Comparison of ENCODE assay signal across 8 mouse cellular contexts in the genomic region with DNA sequence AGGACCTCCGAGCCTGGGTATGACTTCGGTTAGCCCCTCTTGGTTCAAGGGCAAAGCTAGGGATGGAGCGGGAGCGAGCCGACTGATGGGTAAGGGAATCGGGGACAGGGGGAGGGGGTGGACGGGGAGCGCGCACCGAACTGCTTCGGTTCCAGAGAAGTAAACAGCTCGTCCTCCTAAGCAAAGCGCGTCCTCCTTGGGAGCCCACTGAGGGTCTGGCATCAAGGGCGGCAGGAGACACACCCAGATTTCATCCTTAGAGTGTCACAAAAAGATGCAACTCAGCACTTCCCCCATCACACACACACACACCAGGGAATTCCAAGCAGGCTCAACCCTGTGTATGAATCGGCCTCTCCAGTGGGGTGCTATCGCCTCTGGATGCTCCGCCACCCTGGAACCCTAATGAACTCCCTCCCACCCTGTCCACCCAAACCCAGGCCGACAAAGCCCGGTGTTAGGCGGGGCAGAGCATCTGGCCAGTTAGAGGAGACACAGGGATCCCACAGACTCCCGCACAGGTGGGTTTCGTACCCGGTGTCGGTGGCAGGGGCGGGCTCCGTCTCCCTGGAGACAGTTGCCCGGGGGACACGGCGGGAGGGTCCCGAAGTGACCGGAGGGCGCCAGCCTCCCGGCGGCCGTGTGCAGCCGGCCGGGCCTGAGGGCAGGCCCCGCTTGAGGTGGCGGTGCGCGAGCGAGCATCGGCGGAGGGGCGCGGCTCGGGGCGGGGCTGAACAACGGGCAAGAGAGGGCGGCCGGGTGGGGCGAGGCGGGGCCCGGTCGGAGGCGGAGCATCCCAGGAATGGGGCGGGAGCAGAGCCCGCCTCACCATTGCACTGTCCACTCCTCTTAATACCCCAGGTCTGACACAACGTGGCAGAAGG. TPM values are rescaled to one million over a fixed set of nuclear protein-coding genes. Genes with fewer than 3 reads are reported as not detected.
A peak's percentile ranks its signal among the peaks of the same experiment; 100 is the strongest.
DNase-seq lines count a peak whose midpoint lies in the region; ATAC-seq and TF ChIP-seq lines count a peak whose summit lies in the region.

No protein-coding gene starts in this region.

- POLR2A ChIA-PET in Patski (lab: Charles Lee) = no interaction called here

- peak overlapping the region; percentile 68 for H3K4me3 ChIP-seq in hindbrain, embryonic 12.5 days

- peak overlapping the region; percentile 82 for H3K9ac ChIP-seq in hindbrain, embryonic 12.5 days

- TF ChIP-seq CTCF in Patski (IDR thresholded peaks at IDR 0.05) = no peak

- CTCF ChIA-PET in Patski (lab: Charles Lee) = no interaction called here

- H3K27ac ChIP-seq in hindbrain, embryonic 12.5 days = peak overlapping the region; percentile 76

- no peak for DNase-seq in Patski (ENCODE audit: low read depth, low spot score)
- peak; percentile 88 to 93 for DNase-seq in cerebellum, postnatal 25 days
- peak; percentile 70 for DNase-seq in frontal cortex, postnatal 36 days (ENCODE audit: low spot score in 2 of 2)
- DNase-seq in layer of hippocampus, postnatal 36 days = peak; percentile 73 to 76
- peak; percentile 83 for DNase-seq in lung, postnatal 14 days
- peak; percentile 15 for DNase-seq in retina, adult 2 months (ENCODE audit: low read depth, low spot score)
- peak; percentile 70 to 78 for DNase-seq in urinary bladder, postnatal 4 days (ENCODE audit: low spot score in 2 of 2)

- ATAC-seq in Patski = peak; percentile 62
- ATAC-seq in hindbrain, embryonic 12.5 days (ENCODE audit: low FRiP score) = peak; percentile 93

- H3K4me2 ChIP-seq in hindbrain, embryonic 12.5 days (replicated peaks) = peak overlapping the region; percentile 84

- H3K9me3 ChIP-seq in hindbrain, embryonic 12.5 days (replicated peaks) = no peaks in the 10 kb centered on the region

- in situ Hi-C loops in Patski (cut with MboI; ENCODE audit: low pct_unique_long_range_greater_than_20kb) = no loop called here

- no peaks in the 10 kb centered on the region for H3K27me3 ChIP-seq in Patski
- peaks cover 11% of the 10 kb centered on the region for H3K27me3 ChIP-seq in hindbrain, embryonic 12.5 days

- H3K4me1 ChIP-seq in hindbrain, embryonic 12.5 days = 0 out of 2 replicates have a peak, but pooled peaks cover 10% of the 10 kb centered on the region

- peaks cover 6% of the 10 kb centered on the region for H3K36me3 ChIP-seq in hindbrain, embryonic 12.5 days

- under 1% methylated on average over 57 of the region's 60 CpGs for WGBS in hindbrain, embryonic 12.5 days

RNA-seq across cellular contexts. Expression of a gene that starts 26.8 kb away (rescaled TPM):
- polyA plus RNA-seq in Patski (2021) = 0.51 TPM
- 16.9 and 19.6 TPM in 2 replicates for polyA plus RNA-seq in hindbrain, embryonic 12.5 days (2016; fragmentation: Nextera tagmentation; extraction: Ambion mirVana)
- total RNA-seq in layer of hippocampus, postnatal 36 days (2021) = 10 to 100 TPM; 20.8 to 25.0 TPM

Comparison
In these comparisons a context has a peak if more than half of its experiments do, and no peak if none do; other contexts are left out.
1. RNA of a gene that starts 26.8 kb away (polyA plus RNA-seq): 16.9 to 19.6 TPM in hindbrain, embryonic 12.5 days; 0.51 TPM in Patski (single experiment); every median in the first group is over 10 times any median in the second.